Mouse (Mus musculus) colon, adult 2 months (tissue): ENCODE measurements around the gene Morn4. TPM values are rescaled to one million over a fixed set of nuclear protein-coding genes. Genes with fewer than 3 reads are reported as not detected.

Experiments
- polyA plus RNA-seq: library from polyadenylated mRNA; depleted of rRNA; stranded (reverse); fragments of >200 nt; gene quantifications from 2 replicates; pipeline ENCODE4 v1.2.3, GENCODE M21; 2012; rRNA removed

Gene Morn4
- polyA plus RNA-seq = 3.4 and 3.5 TPM in 2 replicates

GRCm38 (mm10) chr19:42086166-42086565, at the start of gene Morn4:
Gene Morn4, minus strand, starts transcription at chr19:42086357.

GRCm38 (mm10) chr19:42128787-42129508, 42.8 kb upstream of the Morn4 start, which contains the start of gene Avpi1:
Gene Avpi1, minus strand, starts transcription at chr19:42129059.

GRCm38 (mm10) chr19:42089748-42090595, 3.8 kb upstream of the Morn4 start, which contains the start of gene Pi4k2a:
Gene Pi4k2a, plus strand, starts transcription at chr19:42090470.

GRCm38 (mm10) chr19:42051948-42052347, 34.2 kb downstream of the Morn4 start, which contains the start of gene 4933411K16Rik:
Gene 4933411K16Rik, plus strand, starts transcription at chr19:42052248.

DNA sequence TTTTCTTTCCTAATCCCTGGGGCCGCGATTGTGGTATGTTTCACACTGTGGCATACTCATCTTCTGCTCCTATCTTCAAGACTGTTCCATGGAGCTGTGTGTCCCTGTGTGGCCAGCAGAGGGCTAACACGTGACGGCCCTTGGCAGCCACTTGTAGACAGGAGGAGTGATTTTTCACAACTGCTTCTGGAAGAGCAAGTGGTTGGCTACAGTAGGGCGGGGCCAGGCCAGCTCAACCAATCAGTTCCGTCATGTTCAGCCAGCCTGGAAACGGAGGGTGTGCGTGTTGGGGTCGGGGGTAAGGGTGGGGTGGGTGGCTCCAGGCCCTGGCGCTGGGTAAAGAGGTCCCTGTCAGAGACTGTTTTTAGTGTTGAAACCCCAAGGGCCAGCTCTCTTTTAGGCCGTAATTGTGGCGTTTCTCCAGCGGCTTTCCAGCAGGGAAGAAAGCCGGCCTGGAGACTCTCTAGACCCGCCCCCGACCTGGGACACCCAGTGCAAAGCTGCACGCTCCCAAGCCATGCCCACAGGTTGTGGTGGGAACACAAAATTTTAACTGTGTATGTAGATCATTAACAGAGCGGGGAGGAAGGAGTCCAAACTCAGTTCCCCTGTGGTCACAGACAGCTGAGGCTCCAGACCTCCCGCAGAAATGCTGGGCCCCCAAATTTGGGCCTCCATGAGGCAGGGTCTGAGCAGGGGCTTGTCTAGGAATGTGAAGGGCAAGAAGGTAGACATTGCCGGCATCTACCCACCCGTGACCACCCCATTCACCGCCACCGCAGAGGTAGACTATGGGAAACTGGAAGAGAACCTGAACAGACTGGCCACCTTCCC, 40.7 kb downstream of the Morn4 start, which contains the start of gene Hoga1:
Gene Hoga1 (plus strand): TSS at position 342 of the 834 bp plus-strand sequence.

DNA sequence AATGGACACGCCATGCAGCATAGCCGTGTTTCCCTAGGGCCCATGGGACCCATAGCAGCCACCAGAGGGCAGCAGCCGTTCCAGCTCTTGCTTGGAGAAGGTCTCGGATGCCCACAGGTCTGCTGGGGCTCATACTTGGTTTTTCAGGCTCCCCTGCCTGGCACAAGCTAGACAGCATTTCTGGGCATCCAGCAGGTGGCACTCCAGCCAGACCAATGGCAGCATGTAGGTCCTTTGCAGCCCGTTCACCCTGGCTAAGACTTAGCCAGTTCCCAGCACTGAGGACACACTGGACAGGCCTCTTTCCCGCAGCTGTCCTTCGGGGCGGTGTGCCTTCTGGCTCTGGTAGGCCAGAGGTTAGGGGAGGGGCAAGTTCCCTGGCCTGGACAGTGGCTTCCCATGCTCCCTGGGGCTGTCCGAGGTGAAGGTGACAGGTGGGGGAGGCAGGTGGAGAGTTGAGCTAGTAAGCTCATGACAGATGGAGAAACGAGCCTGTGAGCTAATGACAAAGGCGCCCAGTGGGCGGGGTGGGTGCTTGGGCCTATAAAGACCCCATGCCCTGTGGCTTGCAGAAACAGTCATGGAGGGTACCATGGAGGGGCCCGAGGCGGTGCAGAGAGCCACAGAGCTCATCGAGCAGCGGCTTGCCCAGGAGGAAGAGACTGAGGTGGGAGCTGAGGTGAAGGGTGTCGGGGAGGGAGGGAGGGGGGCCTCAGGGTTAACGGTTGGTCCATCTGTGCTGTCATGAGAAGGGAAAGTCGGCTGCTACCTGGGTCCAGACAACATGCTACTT, 50.5 kb downstream of the Morn4 start, which contains the start of gene Ankrd2:
Gene Ankrd2 (plus strand): TSS at position 545 of the 793 bp plus-strand sequence.

Other genes with a start within 250 kb of the Morn4 start
- 55.7 and 56.1 TPM in 2 replicates for gene Frat2, start 238.2 kb downstream of the Morn4 start, polyA plus RNA-seq
- gene Rrp12, start 190.2 kb downstream of the Morn4 start, polyA plus RNA-seq = 4.1 and 5.0 TPM in 2 replicates
- gene Pgam1, start 174.4 kb downstream of the Morn4 start, polyA plus RNA-seq = 261 and 284 TPM in 2 replicates
- 7.6 and 9.4 TPM in 2 replicates for gene Exosc1, start 152.9 kb downstream of the Morn4 start, polyA plus RNA-seq
- 66.0 and 96.7 TPM in 2 replicates for gene Zdhhc16, start 152.9 kb downstream of the Morn4 start, polyA plus RNA-seq
- gene Mms19, start 105.2 kb downstream of the Morn4 start, polyA plus RNA-seq = 45.4 and 48.2 TPM in 2 replicates
- 19.7 and 20.1 TPM in 2 replicates for gene Ubtd1, start 104.6 kb downstream of the Morn4 start, polyA plus RNA-seq
- gene Ankrd2, start 50.4 kb downstream of the Morn4 start, polyA plus RNA-seq = 0.17 and 0.21 TPM in 2 replicates
- gene Hoga1, start 40.7 kb downstream of the Morn4 start, polyA plus RNA-seq = 6.0 and 7.8 TPM in 2 replicates
- 0.23 and 0.31 TPM in 2 replicates for gene 4933411K16Rik, start 34.1 kb downstream of the Morn4 start, polyA plus RNA-seq
- gene Pi4k2a, start 4.1 kb upstream of the Morn4 start, polyA plus RNA-seq = 26.1 and 34.8 TPM in 2 replicates
- 17.5 and 18.3 TPM in 2 replicates for gene Avpi1, start 42.7 kb upstream of the Morn4 start, polyA plus RNA-seq
- 120 and 135 TPM in 2 replicates for gene Marveld1, start 61.0 kb upstream of the Morn4 start, polyA plus RNA-seq
- gene Zfyve27, start 77.6 kb upstream of the Morn4 start, polyA plus RNA-seq = 41.8 and 42.8 TPM in 2 replicates
- gene Sfrp5, start 115.9 kb upstream of the Morn4 start, polyA plus RNA-seq = 6.6 and 7.4 TPM in 2 replicates
- 1.3 and 1.4 TPM in 2 replicates for gene Golga7b, start 161.2 kb upstream of the Morn4 start, polyA plus RNA-seq